Mouse (Mus musculus): ENCODE data around the gene Phc1. TPM values are rescaled to one million over a fixed set of nuclear protein-coding genes. Genes with fewer than 3 reads are reported as not detected.

Phc1 gene
- 10 to 100 TPM in 1 of 2 experiments, 1 to 10 TPM in 1; 5.8 to 20.0 TPM for polyA plus RNA-seq (2012; fragmentation: generic; extraction: Trizol)

GRCm38 (mm10) chr6:122340349-122341000, at the start of gene Phc1:
Gene Phc1 (minus strand): TSS chr6:122340561.

GRCm38 (mm10) chr6:122308505-122309393, 31.6 kb downstream of the Phc1 start, which contains the start of gene M6pr:
Gene M6pr (plus strand): TSS chr6:122308720.

GRCm38 (mm10) chr6:122282782-122283181, 57.6 kb downstream of the Phc1 start, which contains the start of gene Klrg1:
Gene Klrg1 (minus strand): TSS chr6:122282882.

Other genes with a start within 250 kb of the Phc1 start
- gene Klrg1, start 57.7 kb downstream of the Phc1 start, polyA plus RNA-seq (2012; fragmentation: generic; extraction: Trizol) = under 1 TPM in 1 of 2 experiments, not detected in 1; 0.11 TPM
- gene M6pr, start 31.8 kb downstream of the Phc1 start, polyA plus RNA-seq (2012; fragmentation: generic; extraction: Trizol) = 10 to 100 TPM; 14.5 to 50.3 TPM
- not detected for gene Rimklb, start 158.2 kb upstream of the Phc1 start, polyA plus RNA-seq (2012; fragmentation: generic; extraction: Trizol)
- gene Mfap5, start 165.3 kb upstream of the Phc1 start, polyA plus RNA-seq (2012; fragmentation: generic; extraction: Trizol) = 1 to 10 TPM; 1.1 to 5.4 TPM
- not detected for gene Aicda, start 213.2 kb upstream of the Phc1 start, polyA plus RNA-seq (2012; fragmentation: generic; extraction: Trizol)